Mouse (Mus musculus): ENCODE data around the gene Eps8. TPM values are rescaled to one million over a fixed set of nuclear protein-coding genes. Genes with fewer than 3 reads are reported as not detected.

Eps8 gene
- total RNA-seq, 2 experiments from 2014 or later: 12.8 to 14.1 TPM

DNA sequence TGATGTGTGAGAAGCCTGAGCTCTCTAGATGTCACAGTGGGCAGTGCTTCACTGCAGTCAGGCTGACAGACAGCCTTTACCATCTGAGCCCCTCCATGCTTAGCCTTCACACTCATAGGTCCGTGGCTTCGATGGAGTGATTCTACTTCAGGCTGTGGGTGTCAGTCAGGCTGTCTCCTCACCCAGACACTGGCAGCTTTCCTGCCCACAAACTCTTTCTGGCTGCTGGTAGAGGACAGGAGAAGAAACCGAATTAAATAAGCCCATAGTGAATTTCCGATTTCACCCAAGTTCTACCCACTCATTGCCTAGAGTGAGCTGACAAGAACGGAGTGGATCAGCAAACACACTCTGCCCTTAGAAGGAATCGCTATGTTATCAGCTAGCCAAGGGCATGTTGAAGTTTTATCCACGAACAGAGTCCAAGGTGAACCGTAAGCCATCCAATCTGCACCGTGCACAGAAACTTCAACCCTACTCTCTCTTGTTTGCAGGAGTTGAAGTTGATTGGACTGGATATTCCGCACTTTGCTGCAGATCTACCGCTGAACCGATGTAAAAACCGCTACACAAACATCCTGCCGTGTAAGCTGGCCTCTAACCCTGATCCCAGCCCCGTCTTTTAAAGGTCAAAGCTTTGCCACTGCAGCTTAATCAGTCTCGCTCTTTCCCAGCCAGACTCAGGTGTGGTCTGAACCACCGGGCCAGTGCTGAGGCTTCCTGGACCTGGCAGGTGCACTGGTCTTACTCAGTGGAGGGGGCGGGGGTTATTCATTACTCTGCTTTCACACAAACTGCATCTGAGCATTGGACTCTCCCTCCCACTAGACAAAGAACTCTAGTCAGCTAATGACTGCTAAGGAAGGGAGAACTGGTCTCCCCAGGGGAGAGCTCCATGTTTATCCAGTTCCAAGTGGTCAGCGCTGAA, 213.9 kb downstream of the Eps8 start:
- DNase-seq: no peak
- intact Hi-C loops (cut with DNase I): no loop called here

DNA sequence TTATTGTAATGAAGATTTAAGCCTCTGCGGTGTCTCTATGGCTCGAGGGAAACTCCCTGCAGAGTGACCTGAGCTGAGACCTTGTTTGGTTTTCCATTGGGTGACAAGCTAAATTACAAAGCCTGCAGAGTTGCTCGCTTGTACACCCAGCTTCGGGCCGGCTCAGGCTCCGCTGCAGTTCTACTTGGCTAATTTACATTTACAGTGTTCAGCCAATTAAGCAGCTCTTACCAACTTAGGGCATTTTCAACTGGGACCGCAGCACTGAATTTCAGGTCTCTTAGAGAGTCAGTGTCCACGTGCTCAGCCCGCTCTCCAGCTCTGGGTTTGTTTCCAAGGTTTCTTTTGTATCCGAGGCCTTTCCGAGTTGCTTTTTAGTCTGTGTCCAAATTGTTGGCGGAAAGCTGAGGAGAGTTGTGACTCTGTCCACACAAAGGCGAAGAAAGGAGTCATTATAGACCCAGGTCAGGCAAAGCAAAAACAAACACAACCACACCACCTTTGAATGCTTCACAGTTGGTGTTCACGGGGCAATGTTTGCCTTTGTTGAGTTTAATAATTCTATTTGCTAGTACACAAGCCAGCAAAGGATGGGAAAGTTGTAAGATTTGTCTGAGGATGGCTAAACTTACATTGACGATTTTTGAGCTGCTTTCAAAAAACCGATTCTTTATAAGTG, 216.6 kb downstream of the Eps8 start:
- intact Hi-C loops (cut with DNase I): no loop called here
- no peak for DNase-seq

DNA sequence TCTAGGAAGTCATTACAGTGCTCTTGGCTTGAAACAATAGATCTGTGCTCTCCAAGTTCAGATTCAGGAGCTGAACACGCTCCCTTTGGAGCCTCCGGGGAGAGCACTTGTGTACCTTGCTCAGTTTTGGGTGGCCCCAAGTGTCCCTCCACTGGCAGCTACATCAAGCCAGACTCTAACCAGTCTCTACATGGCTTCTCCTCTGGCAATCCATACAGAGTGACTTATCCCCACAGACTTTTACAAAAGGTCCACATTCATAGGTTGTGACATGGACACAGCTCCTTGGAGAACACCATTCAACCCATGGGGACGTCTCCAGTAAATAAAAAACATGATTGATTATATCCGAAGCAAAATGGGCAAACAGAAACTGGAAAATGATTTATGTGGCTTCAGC, 217.2 kb downstream of the Eps8 start:
- intact Hi-C loops (cut with DNase I): no loop called here
- no peak for DNase-seq

DNA sequence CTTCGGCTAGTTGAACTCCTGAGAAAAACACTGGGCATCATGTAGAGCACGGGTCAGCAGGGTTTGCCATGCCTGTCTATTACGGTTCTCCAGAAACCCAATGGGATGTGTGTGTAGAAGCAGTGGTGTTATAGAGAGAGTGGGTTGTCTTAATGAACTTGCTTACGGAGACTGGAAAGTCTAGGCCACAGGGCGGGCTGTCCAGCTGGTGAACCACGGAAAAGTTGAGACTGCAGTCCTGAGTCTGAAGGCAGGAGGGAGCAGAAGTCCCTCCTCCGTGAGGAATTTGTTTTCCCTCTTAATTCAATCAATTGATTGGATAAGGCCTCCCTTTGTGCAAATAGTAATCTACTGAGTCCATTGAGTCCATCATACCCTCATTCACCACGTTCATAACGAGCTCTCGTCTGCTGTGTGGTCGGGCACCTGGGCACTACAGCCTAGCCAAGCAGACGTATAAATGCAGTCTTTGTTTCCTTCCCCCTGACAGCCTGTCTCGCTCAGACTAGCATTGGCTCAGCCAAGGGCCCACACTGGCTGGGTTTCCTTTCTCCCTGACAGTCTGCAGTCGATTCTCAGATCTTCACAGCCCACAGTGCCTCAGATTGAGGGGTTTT, 221.0 kb downstream of the Eps8 start:
- intact Hi-C loops (cut with DNase I): no loop called here
- DNase-seq: no peak

Other genes starting within 250 kb of the Eps8 start
- 10 to 100 TPM; 89.3 to 92.3 TPM for gene Strap, start 80.2 kb upstream of the Eps8 start, total RNA-seq (2021)
- gene Dera, start 99.7 kb upstream of the Eps8 start, total RNA-seq (2021): 1 to 10 TPM; 6.1 to 6.2 TPM

All from heart, postnatal 36 days (tissue).